Mouse (Mus musculus) hindbrain, embryonic 10.5 days (tissue): ENCODE data around the gene Tnrc6b. TPM values are rescaled to one million over a fixed set of nuclear protein-coding genes. Genes with fewer than 3 reads are reported as not detected.
"Not testable (repeated sequence)": the region's sequence is repeated elsewhere in the genome, so short reads cannot be mapped to it uniquely, and the experiment has no call there.

Source experiments
- DNase-seq: peaks from one replicate; pipeline ENCODE4 v3.0.0-alpha.2; 2017; ENCODE audit warnings: low spot score
- H3K27ac ChIP-seq: fragments of 300-500 bp; sonication (generic); 2 replicates; pipeline ENCODE4 v1.5.1; 2016; ENCODE audit warnings: mild to moderate bottlenecking, moderate library complexity
- H3K27me3 ChIP-seq: fragments of 300-500 bp; sonication (generic); 2 replicates; pipeline ENCODE4 v1.6.1; 2016; ENCODE audit warnings: mild to moderate bottlenecking; ENCODE audit not compliant: poor library complexity, insufficient read depth, severe bottlenecking
- H3K36me3 ChIP-seq: fragments of 300-500 bp; sonication (generic); 2 replicates; pipeline ENCODE4 v1.6.1; 2016; ENCODE audit warnings: mild to moderate bottlenecking, moderate library complexity
- H3K4me1 ChIP-seq: fragments of 300-500 bp; sonication (generic); replicated peaks from 2 replicates; pipeline ENCODE4 v1.6.1; 2016; ENCODE audit warnings: mild to moderate bottlenecking
- H3K4me3 ChIP-seq: fragments of 300-500 bp; sonication (generic); 2 replicates; pipeline ENCODE4 v1.5.1; 2016; ENCODE audit warnings: mild to moderate bottlenecking, moderate library complexity
- H3K9me3 ChIP-seq: fragments of 300-500 bp; sonication (generic); 2 replicates; pipeline ENCODE4 v1.6.1; 2016; ENCODE audit warnings: mild to moderate bottlenecking, moderate library complexity
- WGBS: fragments of 180-500 bp; shearing (Covaris S2); methylation state at CpG from one replicate; pipeline ENCODE4 v1.1.7; 2016; 5-methylcytosine and 5-hydroxymethylcytosine counted together
- polyA plus RNA-seq: library from polyadenylated mRNA; unstranded; fragments of >200 nt; fragmentation: Nextera tagmentation; extraction: Ambion mirVana; gene quantifications from 2 replicates; pipeline ENCODE4 v1.2.1, GENCODE M21; 2016

The Tnrc6b gene
- polyA plus RNA-seq, 1 experiment from 2014 or later = 43.3 TPM

DNA sequence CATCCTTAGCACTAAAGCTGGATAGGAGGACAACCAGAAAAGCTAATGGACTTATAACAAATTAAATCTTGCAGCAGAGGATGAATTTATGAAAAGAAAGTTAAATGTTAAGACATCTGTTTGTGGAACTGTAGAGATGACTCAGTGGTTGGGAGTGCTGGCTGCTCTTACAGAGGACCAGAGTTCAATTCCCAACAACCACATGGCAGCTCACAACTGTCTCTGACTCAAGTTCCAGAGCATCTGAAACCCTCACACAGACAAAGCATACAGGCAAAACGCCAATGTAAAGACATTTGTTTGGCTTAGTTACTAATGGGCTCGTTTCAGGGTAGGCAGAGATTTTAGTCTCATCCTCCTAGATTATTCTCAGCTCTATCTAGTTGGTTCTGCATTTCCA is 188.7 kb downstream of the Tnrc6b start:
- Histone ChIP-seq H3K4me1 (no peaks in the 10 kb centered on the region), H3K27ac (no peak overlapping the region), H3K36me3 (peaks cover 98% of the 10 kb centered on the region), H3K4me3 (no peak overlapping the region), H3K27me3 (no peaks in the 10 kb centered on the region), H3K9me3 (no peaks in the 10 kb centered on the region)
- no peak for DNase-seq
- WGBS = 96% methylated on average over 2 of the region's 2 CpGs

DNA sequence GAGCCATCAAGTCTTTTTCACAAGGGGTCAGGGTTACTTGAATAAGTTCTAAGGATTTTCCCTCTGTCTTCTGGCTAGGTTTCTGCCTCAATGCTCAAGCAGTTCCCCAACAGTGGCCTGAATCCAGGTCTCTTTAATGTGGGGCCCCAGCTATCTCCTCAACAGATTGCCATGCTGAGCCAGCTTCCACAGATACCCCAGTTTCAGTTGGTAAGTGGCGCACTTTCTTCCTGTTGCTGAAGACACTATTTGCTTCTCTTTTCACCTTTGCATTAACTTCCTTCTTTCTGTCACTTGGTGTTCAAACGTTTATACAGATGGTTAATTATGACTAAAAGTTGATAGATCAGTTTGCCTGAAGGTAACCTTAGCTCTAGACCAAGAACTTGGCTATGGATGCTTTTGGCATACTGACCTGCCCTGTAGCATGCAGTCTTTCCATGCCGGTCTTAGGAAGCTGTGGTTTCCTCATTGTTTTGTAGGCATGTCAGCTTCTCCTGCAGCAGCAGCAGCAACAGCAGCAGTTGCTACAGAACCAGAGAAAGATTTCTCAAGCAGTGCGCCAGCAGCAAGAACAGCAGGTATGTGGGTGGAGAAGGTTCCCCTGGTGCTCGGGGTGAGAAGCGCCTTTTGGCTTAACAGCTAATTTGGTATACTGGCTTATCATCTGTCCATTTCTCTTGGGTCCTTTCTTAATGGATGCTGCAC is 190.8 kb downstream of the Tnrc6b start:
- Histone ChIP-seq H3K4me1 (no peaks in the 10 kb centered on the region), H3K27me3 (no peaks in the 10 kb centered on the region), H3K36me3 (peaks cover 98% of the 10 kb centered on the region), H3K4me3 (no peak overlapping the region), H3K9me3 (no peaks in the 10 kb centered on the region), H3K27ac (no peak overlapping the region)
- 95% methylated on average over 6 of the region's 6 CpGs for WGBS
- DNase-seq = no peak

GRCm38 (mm10) chr15:80904776-80905175 is 193.7 kb downstream of the Tnrc6b start:
- WGBS = 93% methylated on average over 6 of the region's 6 CpGs
- H3K36me3 ChIP-seq = peaks cover 88% of the 10 kb centered on the region
- not testable (repeated sequence) for H3K27me3 ChIP-seq, DNase-seq, H3K9me3 ChIP-seq, H3K4me1 ChIP-seq, H3K4me3 ChIP-seq, H3K27ac ChIP-seq

DNA sequence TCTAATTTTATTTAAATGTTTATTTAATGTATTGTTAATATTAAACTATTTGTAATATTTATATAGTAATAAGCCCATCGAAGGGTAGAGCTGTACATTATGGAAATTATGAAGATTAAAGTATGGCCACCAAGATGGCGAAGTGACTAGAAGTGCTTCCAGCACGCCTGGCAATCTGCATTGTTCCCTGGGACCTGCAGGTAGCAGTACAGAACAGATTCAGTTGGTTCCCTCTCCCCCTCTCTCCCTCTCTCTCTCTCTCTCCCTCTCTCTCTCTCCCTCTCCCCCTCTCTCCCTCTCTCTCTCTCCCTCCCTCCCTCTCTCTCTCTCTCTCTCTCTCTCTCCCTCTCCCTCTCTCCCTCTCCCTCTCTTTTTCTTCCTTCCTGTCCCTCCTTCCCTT is 199.1 kb downstream of the Tnrc6b start:
- WGBS = 97% methylated on average over 3 of the region's 3 CpGs
- Histone ChIP-seq H3K36me3 (peaks cover 88% of the 10 kb centered on the region), H3K27me3 (no peaks in the 10 kb centered on the region), H3K4me3 (no peak overlapping the region), H3K27ac (no peak overlapping the region), H3K9me3 (no peaks in the 10 kb centered on the region), H3K4me1 (no peaks in the 10 kb centered on the region)
- no peak for DNase-seq

GRCm38 (mm10) chr15:80910790-80911531 is 199.8 kb downstream of the Tnrc6b start:
- WGBS = 90% methylated on average over 4 of the region's 4 CpGs
- peaks cover 88% of the 10 kb centered on the region for H3K36me3 ChIP-seq
- no peaks in the 10 kb centered on the region for H3K4me1 ChIP-seq
- no peaks in the 10 kb centered on the region for H3K9me3 ChIP-seq
- no peaks in the 10 kb centered on the region for H3K27me3 ChIP-seq
- H3K4me3 ChIP-seq = no peak overlapping the region
- no peak for DNase-seq
- no peak overlapping the region for H3K27ac ChIP-seq

DNA sequence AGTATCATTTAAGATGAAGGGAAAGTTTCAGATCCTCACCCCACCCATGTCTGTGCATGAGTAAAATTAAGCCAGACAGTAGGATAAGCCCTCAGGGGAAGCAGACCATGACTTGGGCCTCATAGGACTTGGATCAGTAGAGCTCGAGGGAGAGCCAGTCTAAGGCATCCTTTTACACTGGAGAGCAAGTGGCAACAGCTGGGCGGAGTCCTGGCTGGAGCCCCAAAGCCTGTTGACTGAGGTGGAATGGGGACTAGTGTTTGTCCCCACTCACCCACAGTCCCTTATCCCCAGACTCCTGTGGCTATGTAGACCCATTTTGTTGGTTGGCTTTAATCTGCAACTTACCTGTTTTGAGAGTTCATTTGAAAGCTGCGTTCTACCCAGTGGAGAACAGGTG is 201.1 kb downstream of the Tnrc6b start:
- H3K4me3 ChIP-seq = no peak overlapping the region
- no peak overlapping the region for H3K27ac ChIP-seq
- H3K36me3 ChIP-seq = peaks cover 88% of the 10 kb centered on the region
- no peaks in the 10 kb centered on the region for H3K4me1 ChIP-seq
- no peaks in the 10 kb centered on the region for H3K27me3 ChIP-seq
- 90% methylated on average over 3 of the region's 3 CpGs for WGBS
- H3K9me3 ChIP-seq = no peaks in the 10 kb centered on the region
- DNase-seq = no peak

- WGBS = 91% methylated on average over 1 of the region's 1 CpGs
Measured at GRCm38 (mm10) chr15:80913803-80914202, 202.7 kb downstream of the Tnrc6b start.

GRCm38 (mm10) chr15:80915850-80916249 is 204.7 kb downstream of the Tnrc6b start:
- H3K27ac ChIP-seq = no peak overlapping the region
- no peak for DNase-seq
- H3K9me3 ChIP-seq = no peaks in the 10 kb centered on the region
- no peak overlapping the region for H3K4me3 ChIP-seq
- 92% methylated on average over 2 of the region's 2 CpGs for WGBS
- H3K36me3 ChIP-seq = peaks cover 100% of the 10 kb centered on the region
- no peaks in the 10 kb centered on the region for H3K4me1 ChIP-seq
- no peaks in the 10 kb centered on the region for H3K27me3 ChIP-seq

More at GRCm38 (mm10) chr15:80913803-80914202, 202.7 kb downstream of the Tnrc6b start:
- no peaks in the 10 kb centered on the region for H3K9me3 ChIP-seq
- H3K36me3 ChIP-seq = peaks cover 96% of the 10 kb centered on the region
- H3K4me1 ChIP-seq = no peaks in the 10 kb centered on the region
- no peak overlapping the region for H3K4me3 ChIP-seq
- no peaks in the 10 kb centered on the region for H3K27me3 ChIP-seq
- no peak overlapping the region for H3K27ac ChIP-seq
- DNase-seq = no peak

- no peaks in the 10 kb centered on the region for H3K9me3 ChIP-seq
- no peaks in the 10 kb centered on the region for H3K4me1 ChIP-seq
- DNase-seq = no peak
- 94% methylated on average over 7 of the region's 7 CpGs for WGBS
- H3K36me3 ChIP-seq = peaks cover 100% of the 10 kb centered on the region
- H3K27me3 ChIP-seq = no peaks in the 10 kb centered on the region
- H3K4me3 ChIP-seq = no peak overlapping the region
- H3K27ac ChIP-seq = no peak overlapping the region
Measured at GRCm38 (mm10) chr15:80916621-80917020, 205.5 kb downstream of the Tnrc6b start.

DNA sequence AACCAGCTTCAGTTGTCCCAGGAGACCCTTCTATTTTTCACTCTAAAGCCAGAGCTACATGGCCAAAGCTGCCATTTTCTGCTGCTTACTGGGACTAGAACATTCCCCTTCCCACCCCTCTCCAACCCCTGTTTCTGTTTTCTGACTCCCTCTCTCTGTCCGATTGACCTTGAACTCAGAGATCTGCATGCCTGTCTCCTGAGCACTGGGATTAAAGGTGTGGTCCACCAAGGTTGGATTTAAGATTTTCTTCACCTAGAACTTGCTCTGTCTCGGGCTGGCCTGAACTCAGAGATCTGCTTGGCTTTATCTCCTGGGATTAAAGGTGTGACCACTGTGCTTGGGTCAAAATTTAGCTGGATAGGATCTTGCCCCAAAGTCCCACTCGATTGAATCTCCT is 209.2 kb downstream of the Tnrc6b start:
- DNase-seq = no peak

DNA sequence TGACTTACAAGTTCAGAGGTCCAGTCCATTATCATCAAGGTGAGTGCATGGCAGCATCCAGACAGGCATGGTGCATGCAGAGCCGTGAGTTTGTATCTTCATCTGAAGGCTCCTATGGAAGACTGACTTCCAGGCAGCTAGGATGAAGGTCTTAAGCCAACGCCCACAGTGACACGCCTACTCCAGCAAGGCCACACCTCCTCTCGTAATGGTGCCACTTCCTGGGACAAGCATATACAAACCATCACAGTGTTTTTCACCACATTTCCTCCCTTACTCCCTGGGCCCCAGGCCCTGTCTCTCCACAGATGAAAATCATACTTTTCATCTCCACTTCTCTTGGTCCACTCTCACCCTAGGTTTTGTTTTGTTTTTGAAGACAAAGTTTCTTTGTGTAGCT is 210.7 kb downstream of the Tnrc6b start:
- Histone ChIP-seq H3K27me3 (no peaks in the 10 kb centered on the region), H3K4me1 (no peaks in the 10 kb centered on the region), H3K36me3 (peaks cover 99% of the 10 kb centered on the region), H3K9me3 (no peaks in the 10 kb centered on the region), H3K4me3 (no peak overlapping the region), H3K27ac (no peak overlapping the region)
- WGBS = 85% methylated on average over 4 of the region's 4 CpGs
- no peak for DNase-seq

More for the DNA sequence above, 209.2 kb downstream of the Tnrc6b start:
- 95% methylated on average over 3 of the region's 3 CpGs for WGBS
- H3K4me1 ChIP-seq = no peaks in the 10 kb centered on the region
- H3K27me3 ChIP-seq = no peaks in the 10 kb centered on the region
- no peak overlapping the region for H3K27ac ChIP-seq
- H3K4me3 ChIP-seq = no peak overlapping the region
- peaks cover 99% of the 10 kb centered on the region for H3K36me3 ChIP-seq
- no peaks in the 10 kb centered on the region for H3K9me3 ChIP-seq

- 93% methylated on average over 2 of the region's 2 CpGs for WGBS
- no peaks in the 10 kb centered on the region for H3K9me3 ChIP-seq
- H3K36me3 ChIP-seq = peaks cover 97% of the 10 kb centered on the region
Measured at GRCm38 (mm10) chr15:80924211-80924610, 213.1 kb downstream of the Tnrc6b start.

GRCm38 (mm10) chr15:80928811-80929355 is 217.8 kb downstream of the Tnrc6b start:
- 84% methylated on average over 20 of the region's 20 CpGs for WGBS
- no peaks in the 10 kb centered on the region for H3K27me3 ChIP-seq
- H3K36me3 ChIP-seq = peaks cover 85% of the 10 kb centered on the region
- no peak overlapping the region for H3K4me3 ChIP-seq
- no peaks in the 10 kb centered on the region for H3K9me3 ChIP-seq
- DNase-seq = no peak
- H3K27ac ChIP-seq = no peak overlapping the region
- peaks cover 6% of the 10 kb centered on the region; the same call in 1 of the 2 replicates for H3K4me1 ChIP-seq

More at GRCm38 (mm10) chr15:80924211-80924610, 213.1 kb downstream of the Tnrc6b start:
- Histone ChIP-seq H3K27me3 (no peaks in the 10 kb centered on the region), H3K4me1 (no peaks in the 10 kb centered on the region; the same call in 1 of the 2 replicates), H3K4me3 (no peak overlapping the region), H3K27ac (no peak overlapping the region)
- no peak for DNase-seq
